Mouse (Mus musculus) bone marrow macrophage, adult 2 months (primary cell): ENCODE measurements at regions not wholly inside any gene's neighbourhood (a gene's known extent, or its start where the extent isn't known, plus 50 kb on each side); places are given as distances from the start of the nearest gene placed in this dataset.
A peak's percentile ranks its signal among the peaks of the same experiment; 100 is the strongest.
"Not testable (repeated sequence)": the region's sequence is repeated elsewhere in the genome, so short reads cannot be mapped to it uniquely, and the experiment has no call there.

Experiments
- H3K27ac ChIP-seq: 2 replicates; pipeline ENCODE4 v1.5.1; 2012; ENCODE audit warnings: low read depth, low read length; ENCODE audit not compliant: insufficient read depth
- H3K4me1 ChIP-seq: 2 replicates; pipeline ENCODE4 v1.6.1; 2012; ENCODE audit warnings: low read length; ENCODE audit not compliant: control insufficient read depth, insufficient read depth
- H3K4me3 ChIP-seq: 2 replicates; pipeline ENCODE4 v1.5.1; 2012; ENCODE audit warnings: mild to moderate bottlenecking, low read length, moderate library complexity; ENCODE audit not compliant: insufficient read depth
- CTCF ChIP-seq: IDR thresholded peaks from 2 replicates; pipeline ENCODE4 v1.5.1; 2012; ENCODE audit warnings: low read depth, mild to moderate bottlenecking, low read length, moderate library complexity
- POLR2A ChIP-seq: IDR thresholded peaks from 2 replicates; pipeline ENCODE4 v1.6.1; 2012; ENCODE audit warnings: mild to moderate bottlenecking, low read depth, low read length, borderline replicate concordance

DNA sequence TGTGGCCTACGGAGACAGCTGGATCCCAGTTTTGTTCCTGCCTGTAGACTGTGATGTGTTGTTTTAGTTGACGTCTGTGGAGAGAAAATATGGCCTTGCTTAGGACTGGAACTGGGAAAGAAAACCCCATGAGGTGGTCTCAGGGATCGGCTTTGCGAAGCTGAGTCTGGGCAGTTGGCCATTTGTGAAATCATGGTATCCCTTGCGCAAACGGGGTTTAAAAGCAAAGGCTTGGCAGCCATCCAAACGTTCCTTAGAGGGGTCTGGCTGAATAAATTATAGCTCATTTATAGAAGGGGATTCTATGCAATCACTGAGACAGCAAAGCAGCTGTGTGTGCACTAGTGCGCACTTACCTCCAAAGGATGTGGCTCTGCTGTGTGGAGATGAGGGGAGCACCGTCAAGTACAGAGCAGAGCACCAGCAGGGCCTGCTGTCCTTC is 150.5 kb downstream of the Tcp10c start:
- H3K27ac ChIP-seq, H3K4me3 ChIP-seq, H3K4me1 ChIP-seq: not testable (repeated sequence)

DNA sequence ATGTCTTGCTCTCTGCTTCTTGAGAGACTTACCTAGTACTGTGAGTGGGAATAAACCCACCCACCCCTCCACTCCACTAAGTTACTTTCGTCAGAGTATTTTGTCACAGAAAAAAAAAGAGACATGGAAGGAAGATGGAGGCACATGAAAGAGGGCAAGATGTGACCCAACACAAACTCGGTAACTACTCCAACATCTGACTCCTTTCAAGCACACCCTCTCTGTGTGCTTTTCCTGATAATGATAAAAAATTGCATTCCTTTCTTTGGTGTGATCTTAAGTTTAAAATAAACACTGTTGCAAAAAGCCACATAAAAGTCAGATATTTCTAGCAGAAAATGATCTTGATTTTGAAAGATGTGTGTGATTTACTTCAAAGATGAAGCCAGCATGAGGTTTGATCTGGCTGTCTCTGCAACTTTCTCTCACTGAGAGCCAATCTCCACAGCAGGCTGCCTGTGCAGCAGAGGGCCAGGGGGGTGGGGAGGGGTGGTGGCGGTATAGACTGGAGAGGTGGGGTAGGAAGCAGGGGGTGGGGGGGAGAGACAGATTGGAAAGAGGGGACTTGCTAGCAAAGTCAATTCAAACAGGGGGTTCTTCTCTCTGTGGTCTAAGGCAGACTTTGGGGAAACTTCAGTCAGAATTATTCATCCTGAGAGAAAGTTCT is 153.2 kb downstream of the Tcp10c start:
- not testable (repeated sequence) for H3K27ac ChIP-seq, H3K4me1 ChIP-seq, H3K4me3 ChIP-seq

DNA sequence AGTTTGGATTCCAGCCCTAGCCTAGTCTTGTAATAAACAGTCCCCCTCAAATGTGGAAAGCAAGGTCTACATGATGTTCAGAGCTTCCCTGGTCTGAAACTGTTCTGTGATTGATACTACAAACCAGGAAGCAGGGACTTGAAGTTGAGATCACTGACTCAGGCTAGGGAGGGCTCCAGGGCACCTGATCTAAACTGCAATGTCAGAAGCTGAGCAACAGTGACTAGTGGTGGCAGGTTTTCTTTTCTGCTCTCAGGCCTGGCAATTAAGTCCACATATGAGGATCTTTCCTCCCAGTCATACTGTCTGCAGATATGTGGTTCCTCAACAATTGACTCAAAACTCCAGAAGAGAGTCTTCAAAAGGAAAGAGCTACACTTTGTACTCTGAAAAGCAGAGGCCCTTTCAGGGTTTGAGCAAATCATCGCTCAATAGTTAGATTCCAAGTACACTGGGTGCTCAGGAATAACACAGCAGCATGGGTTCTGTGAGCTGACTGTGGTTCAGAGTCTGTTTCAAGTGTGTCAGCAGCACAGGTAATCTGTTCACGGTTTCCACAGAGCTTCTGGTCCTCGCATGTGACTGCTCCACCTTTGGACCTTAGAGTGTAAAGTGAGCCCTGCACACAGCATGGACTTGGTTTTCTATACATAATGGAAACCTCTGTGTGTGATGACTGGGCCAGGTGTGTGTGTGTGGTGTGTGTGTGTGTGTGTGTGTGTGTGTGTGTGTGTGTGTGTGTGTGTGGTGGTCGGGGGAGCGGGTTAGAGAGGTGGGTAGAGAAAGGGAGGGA is 165.2 kb downstream of the Tcp10c start:
- not testable (repeated sequence) for H3K27ac ChIP-seq, H3K4me3 ChIP-seq, H3K4me1 ChIP-seq

DNA sequence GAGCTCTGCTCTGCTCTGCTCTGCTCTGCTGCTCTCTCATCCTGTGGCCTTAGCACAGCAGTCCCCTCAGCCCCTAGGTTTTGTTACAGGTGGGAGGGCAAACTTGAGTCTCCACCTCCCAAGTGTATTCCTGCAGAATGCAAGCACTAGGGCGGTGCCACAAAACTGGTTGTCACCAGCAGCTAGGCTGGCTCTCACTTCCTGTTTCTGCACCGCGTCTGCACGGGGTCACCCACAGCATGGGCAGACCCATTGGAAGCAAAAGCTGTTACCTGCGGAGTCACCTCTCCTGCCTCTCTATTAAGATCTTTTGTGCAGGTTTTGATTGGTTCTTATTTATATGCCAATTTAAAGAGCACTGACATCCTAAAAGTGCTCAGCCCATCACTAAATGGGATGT is 178.2 kb downstream of the Tcp10c start:
- H3K4me3 ChIP-seq, H3K27ac ChIP-seq, H3K4me1 ChIP-seq: not testable (repeated sequence)

DNA sequence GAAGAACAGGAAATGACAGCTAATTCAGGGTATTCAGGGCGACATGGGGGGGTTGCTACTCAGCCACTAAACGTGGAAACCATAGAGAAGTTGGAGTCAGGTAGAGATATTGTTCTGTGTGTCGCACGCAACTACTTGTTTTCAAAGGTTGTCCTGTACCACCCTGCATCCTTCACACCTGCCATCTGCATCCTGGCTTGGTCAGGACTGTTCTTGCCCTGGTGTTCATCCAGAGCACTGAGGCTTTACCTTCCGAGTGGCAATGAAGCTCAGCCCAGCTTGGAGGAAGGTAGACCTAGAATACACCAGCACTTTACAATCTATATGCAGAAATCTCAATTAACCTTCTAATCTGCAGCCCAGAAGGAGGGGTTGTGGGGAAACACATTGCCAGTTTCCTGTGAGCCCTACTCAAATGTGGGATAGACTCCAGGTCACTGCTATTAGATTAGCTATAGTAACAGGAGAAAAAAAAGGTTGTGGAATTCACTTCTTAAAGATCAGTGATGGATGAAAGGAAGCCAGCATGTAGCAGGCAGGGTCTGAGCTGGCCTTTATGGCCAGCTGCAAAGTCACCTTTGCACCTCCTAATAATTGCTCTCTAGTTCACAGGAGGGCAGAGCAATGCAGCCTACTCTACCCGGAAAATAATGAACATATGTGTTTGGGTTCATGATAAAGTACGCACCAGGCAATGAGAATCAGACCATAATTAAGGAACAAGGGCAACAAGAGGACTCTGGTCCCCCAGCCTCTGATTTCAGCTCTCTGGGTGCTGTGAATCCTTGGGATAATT is 186.3 kb downstream of the Tcp10c start:
- no peak for TF ChIP-seq CTCF
- Histone ChIP-seq H3K4me3 (no peak overlapping the region), H3K27ac (no peak overlapping the region), H3K4me1 (peaks cover 6% of the 10 kb centered on the region)

DNA sequence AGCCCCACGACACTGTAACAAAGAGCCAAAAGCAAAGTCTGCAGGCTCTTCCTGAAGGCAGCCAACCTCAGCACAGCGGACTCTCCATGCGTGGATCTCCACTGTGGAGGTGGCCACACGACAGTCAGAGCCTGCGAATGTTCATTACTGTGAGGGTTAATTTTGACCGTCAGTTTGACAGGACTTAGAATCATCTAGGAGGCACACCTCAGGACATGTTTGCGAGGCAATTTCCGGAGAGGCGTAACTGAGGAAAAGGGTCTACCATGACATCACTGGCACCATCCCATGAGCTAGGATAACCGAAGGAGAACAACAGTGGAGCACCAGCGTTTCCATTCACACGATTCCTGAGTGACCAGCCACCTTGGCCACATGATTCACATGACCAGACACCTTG is 186.9 kb downstream of the Tcp10c start:
- TF ChIP-seq POLR2A (no peak), CTCF (0 out of 2 replicates have a peak, but pooled peaks have one; percentile 5)
- Histone ChIP-seq H3K4me3 (no peak overlapping the region), H3K27ac (no peak overlapping the region), H3K4me1 (peaks cover 6% of the 10 kb centered on the region)

DNA sequence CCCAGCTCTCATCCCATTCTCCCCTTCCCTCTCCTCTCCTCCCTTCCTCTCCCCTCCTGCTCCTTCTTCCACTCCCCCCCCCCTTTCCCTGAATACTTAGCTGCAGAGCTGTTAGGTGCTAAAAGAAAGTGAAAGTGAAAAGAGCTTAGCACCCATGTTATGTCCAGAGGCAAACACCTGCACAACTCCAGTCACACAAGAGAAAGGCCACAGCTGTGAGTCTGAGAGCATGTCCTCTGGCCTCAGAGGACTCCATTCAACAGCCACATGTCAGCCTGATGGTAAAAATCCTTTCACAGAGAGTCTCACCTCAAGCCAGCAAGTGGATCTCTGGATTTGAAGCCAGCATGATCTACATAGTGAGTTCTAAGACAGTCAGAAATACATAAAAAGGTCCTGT is 187.9 kb downstream of the Tcp10c start:
- TF ChIP-seq POLR2A, result no peak
- TF ChIP-seq CTCF, result no peak
- Histone ChIP-seq H3K4me3 (no peak overlapping the region), H3K27ac (no peak overlapping the region), H3K4me1 (peaks cover 6% of the 10 kb centered on the region)

DNA sequence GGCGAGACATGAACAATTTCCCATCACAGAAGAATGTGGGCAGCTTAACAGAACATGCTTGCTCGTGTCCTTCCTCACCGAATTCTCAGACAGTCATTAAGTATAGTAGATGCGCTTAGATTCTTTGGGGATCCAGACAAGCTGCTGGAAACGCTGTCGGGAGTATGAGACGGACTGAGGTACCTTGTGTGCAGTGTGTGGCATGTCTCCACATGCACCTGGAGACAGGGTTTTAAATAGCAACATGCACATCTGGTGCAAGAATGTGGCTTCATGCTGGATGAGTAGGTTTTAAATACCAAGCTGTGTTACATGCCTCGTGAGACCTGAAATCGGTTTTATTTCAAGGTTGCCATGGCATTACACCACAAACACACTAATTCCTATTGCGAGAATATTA is 188.5 kb downstream of the Tcp10c start:
- H3K4me1 ChIP-seq, result peaks cover 6% of the 10 kb centered on the region
- TF ChIP-seq CTCF (no peak), POLR2A (no peak)
- H3K27ac ChIP-seq, result no peak overlapping the region
- no peak overlapping the region for H3K4me3 ChIP-seq

DNA sequence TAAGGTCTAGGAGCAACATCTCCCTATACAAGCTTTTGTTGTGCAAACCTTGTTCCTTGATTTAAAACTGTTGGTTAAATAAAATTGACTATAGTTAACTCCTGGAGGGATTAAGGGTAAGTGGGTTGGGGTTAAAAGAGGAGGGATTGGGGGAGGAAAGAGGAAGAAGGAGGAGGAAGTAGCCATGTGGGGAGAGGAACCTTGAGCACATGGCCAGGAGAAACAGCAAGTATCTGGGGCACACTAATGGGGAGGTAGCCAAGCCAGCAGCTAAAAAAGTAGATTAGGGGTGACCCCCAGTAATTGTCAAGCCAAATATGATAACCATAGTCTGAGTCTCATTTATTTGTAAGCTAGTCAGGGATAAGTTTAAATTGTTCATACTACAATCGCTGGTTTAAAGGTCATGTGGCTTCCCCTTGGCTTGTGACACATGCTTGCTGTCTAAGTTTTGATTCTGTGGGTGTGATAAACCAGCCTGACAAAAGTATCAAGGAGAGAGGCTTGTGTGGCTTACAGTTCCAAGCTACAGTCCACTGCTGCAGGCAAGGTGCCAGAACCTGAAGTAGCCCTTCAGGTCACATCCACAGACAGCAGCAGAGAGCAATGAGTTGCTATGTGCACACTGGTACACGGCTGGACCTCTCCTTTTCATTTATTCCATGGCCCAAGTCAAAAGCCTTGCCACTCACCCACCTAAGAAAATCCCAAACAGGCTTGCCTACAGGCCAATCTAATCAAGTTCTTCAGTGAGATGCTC is 189.8 kb downstream of the Tcp10c start:
- H3K4me1 ChIP-seq, result peaks cover 6% of the 10 kb centered on the region
- no peak overlapping the region for H3K27ac ChIP-seq
- no peak for TF ChIP-seq POLR2A
- no peak for TF ChIP-seq CTCF
- H3K4me3 ChIP-seq, result no peak overlapping the region

DNA sequence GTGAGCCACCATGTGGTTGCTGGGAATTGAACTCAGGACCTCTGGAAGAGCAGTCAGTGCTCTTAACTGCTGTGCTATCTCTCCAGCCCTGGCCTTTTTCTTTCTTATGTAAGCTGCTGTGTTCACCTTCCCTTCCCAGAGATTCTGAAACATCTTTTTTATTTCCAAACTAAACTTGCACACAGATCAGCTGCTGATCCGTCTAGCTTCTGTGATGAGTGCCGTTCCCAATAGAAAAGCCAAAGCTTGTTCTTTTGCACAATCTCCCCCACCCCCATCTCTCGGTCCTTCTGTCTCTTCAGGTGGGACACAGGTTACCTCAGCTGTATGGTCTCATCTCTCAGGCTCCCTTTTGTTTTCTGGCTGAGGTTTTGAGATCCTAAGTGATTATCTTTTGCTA is 191.9 kb downstream of the Tcp10c start:
- TF ChIP-seq POLR2A (no peak), CTCF (no peak)
- H3K27ac ChIP-seq, result no peak overlapping the region
- H3K4me3 ChIP-seq, result no peak overlapping the region
- H3K4me1 ChIP-seq, result peaks cover 6% of the 10 kb centered on the region
